30 mouse cellular contexts compared by ENCODE assay signal in genomic region chr10:62676196-62676595, GRCm38 (mm10). TPM values are rescaled to one million over a fixed set of nuclear protein-coding genes. Genes with fewer than 3 reads are reported as not detected.
"Had no signal": no experiment of that assay in that cellular context is flagged by ENCODE, and none has a peak within 500 bp of the region (broad histone marks: within the 10 kb centered on the region; RNA-seq: fewer than 3 reads in every experiment).

No protein-coding gene starts in this region.

- H3K27ac ChIP-seq: left cerebral cortex, adult 2 months; limb, embryonic 10.5 days; limb, embryonic 12.5 days; limb, embryonic 13.5 days; limb, embryonic 15.5 days; liver, embryonic 12.5 days; liver, embryonic 13.5 days; liver, embryonic 14.5 days; liver, embryonic 15.5 days; lung, embryonic 15.5 days; macrophage; midbrain, embryonic 10.5 days; midbrain, embryonic 12.5 days; midbrain, embryonic 15.5 days had no signal

- ATAC-seq: liver, embryonic 12.5 days; liver, postnatal 0 days; lung, postnatal 0 days; midbrain, embryonic 15.5 days; midbrain, embryonic 16.5 days had no signal

- H3K36me3 ChIP-seq: limb, embryonic 10.5 days; limb, embryonic 12.5 days; limb, embryonic 13.5 days; limb, embryonic 15.5 days; liver, embryonic 12.5 days; liver, embryonic 13.5 days; liver, embryonic 15.5 days; lung, embryonic 15.5 days; midbrain, embryonic 10.5 days; midbrain, embryonic 12.5 days; midbrain, embryonic 15.5 days had no signal

- H3K4me1 ChIP-seq: limb, embryonic 12.5 days; limb, embryonic 15.5 days; liver, embryonic 12.5 days; liver, embryonic 13.5 days; liver, embryonic 15.5 days; lung, embryonic 15.5 days; midbrain, embryonic 12.5 days had no signal

- H3K27me3 ChIP-seq: limb, embryonic 12.5 days; limb, embryonic 13.5 days; limb, embryonic 15.5 days; lung, embryonic 15.5 days; midbrain, embryonic 15.5 days had no signal

- DNase-seq: left cerebral cortex, postnatal 4 days; liver; liver, embryonic 13.5 days; liver, postnatal 0 days; lung, adult 18-20 months; lung, adult 2 months; lung, embryonic 14.5 days; lung, postnatal 10 days; lung, postnatal 14 days; lung, postnatal 36 days; lung, postnatal 4 days; midbrain, embryonic 14.5 days had no signal

- H3K9ac ChIP-seq: limb, embryonic 12.5 days; limb, embryonic 13.5 days; limb, embryonic 15.5 days; liver, embryonic 12.5 days; liver, embryonic 13.5 days; liver, embryonic 14.5 days; liver, embryonic 15.5 days; liver, postnatal 0 days; lung, embryonic 14.5 days; lung, embryonic 15.5 days; midbrain, embryonic 12.5 days; midbrain, embryonic 15.5 days had no signal

- H3K4me3 ChIP-seq: left cerebral cortex, adult 2 months; limb, embryonic 10.5 days; limb, embryonic 12.5 days; limb, embryonic 13.5 days; limb, embryonic 15.5 days; liver, embryonic 12.5 days; liver, embryonic 13.5 days; liver, embryonic 15.5 days; lung, embryonic 15.5 days; megakaryocyte, embryonic 14.5 days; midbrain, embryonic 10.5 days; midbrain, embryonic 12.5 days; midbrain, embryonic 15.5 days; myocyte had no signal

- H3K4me2 ChIP-seq: limb, embryonic 12.5 days; limb, embryonic 13.5 days; limb, embryonic 15.5 days; liver, embryonic 11.5 days; liver, embryonic 12.5 days; liver, embryonic 13.5 days; liver, embryonic 15.5 days; lung, embryonic 14.5 days; lung, embryonic 15.5 days; midbrain, embryonic 12.5 days; midbrain, embryonic 15.5 days had no signal

- H3K9me3 ChIP-seq: limb, embryonic 15.5 days; lung, embryonic 15.5 days; midbrain, embryonic 15.5 days had no signal

RNA-seq across cellular contexts. Expression of gene Stox1, which starts 49.7 kb away (rescaled TPM):
- polyA plus RNA-seq: macrophage, myocyte had no signal
